Mouse (Mus musculus) hematopoietic multipotent progenitor cell, adult 10-12 weeks (in vitro differentiated cells): Measurements from ENCODE around the gene Gm3952. TPM values are rescaled to one million over a fixed set of nuclear protein-coding genes. Genes with fewer than 3 reads are reported as not detected.

Experiments used
- polyA plus RNA-seq: library from polyadenylated mRNA; stranded (reverse); fragments of >175 nt; gene quantifications from 2 replicates; pipeline ENCODE4 v1.2.3, GENCODE M21; 2012; ENCODE audit warnings: low replicate concordance

Gene Gm3952
- not detected in 2 replicates for polyA plus RNA-seq

DNA sequence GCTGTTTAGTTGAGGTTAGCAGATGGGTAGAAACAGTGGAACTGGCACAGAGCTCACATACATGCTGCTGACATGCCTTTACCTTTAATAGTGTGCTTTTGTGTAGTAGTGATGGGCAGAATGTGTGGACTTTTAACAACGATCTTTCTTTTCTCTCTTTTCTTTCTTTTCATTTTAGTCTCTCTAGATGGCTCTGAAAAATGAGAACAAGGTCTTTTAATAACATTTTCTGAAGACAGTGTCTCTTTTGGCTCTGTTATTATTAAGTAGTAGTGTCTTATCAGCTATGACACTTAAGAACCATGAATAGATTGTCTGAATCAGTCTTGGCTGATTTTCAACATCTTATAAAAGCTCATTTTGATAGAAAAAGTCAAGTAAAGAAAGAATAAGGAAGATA lies at the start of gene Gm3952:
TSS of gene Gm3952 (minus strand) at position 101 of the 400 bp plus-strand sequence.

Other genes starting within 250 kb of the Gm3952 start
- gene Itgb1, start 113.0 kb downstream of the Gm3952 start, polyA plus RNA-seq: 36.9 and 118 TPM in 2 replicates